ENCODE assay signal across 8 mouse cellular contexts in the genomic region with DNA sequence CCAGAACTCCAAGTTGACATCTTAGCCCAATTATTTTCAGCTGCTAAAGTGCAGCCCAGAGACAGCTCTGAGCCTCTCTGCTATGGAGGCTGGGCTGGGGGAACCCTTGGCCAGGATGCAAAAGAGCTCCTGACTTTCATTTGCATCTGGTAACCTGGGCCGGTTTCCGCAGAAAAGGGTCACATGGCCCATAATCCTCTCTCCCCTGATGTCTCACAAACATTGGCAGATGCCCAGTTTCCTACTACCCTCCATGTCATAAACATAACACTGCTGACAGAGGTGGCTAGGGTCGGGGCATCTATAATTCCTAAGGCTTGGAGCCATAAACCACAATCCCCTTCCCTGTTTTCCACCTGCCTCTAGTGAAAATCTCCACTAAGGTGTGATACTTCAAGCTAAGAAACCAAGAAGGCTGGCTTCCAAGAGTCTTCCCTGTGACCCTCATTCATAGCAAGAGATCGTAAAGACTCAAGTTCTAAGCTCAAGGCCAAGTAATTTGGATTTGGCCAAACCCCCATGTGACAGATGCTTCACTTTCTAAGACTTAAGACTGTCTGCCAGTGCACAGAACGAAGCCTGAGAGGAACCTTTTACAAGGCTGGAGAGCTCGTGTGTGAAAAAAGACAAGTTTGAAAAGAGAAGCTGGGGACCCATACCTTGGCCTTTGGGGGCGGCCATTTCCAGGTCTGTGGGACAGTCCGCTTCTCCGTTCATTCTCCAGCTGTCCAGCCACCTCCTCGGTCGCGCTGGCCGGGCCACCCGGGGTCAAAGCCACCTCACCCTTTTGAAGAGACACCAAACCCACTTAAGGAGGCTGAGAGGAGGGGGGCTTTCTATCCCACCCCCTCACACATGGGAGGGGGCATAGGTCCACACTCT. TPM values are rescaled to one million over a fixed set of nuclear protein-coding genes. Genes with fewer than 3 reads are reported as not detected.
DNase-seq lines count a peak whose midpoint lies in the region; ATAC-seq and TF ChIP-seq lines count a peak whose summit lies in the region.

No protein-coding gene starts in this region.

- H3K4me2 ChIP-seq in lung, embryonic 15.5 days = peak overlapping the region; percentile 90
- peak overlapping the region; percentile 94 for H3K4me2 ChIP-seq in limb, embryonic 14.5 days (replicated peaks; ENCODE audit: low read depth, low read length, severe bottlenecking)

- H3K4me1 ChIP-seq in lung, embryonic 15.5 days = peaks cover 25% of the 10 kb centered on the region
- H3K4me1 ChIP-seq in embryonic fibroblast, embryonic 13.5 days (ENCODE audit: control insufficient read depth, insufficient read depth, low read length) = peaks cover 8% of the 10 kb centered on the region
- H3K4me1 ChIP-seq in limb, embryonic 14.5 days (ENCODE audit: control insufficient read depth, insufficient read depth, low read length) = peaks cover 12% of the 10 kb centered on the region

- DNase-seq in cerebellum, postnatal 25 days = no peak
- no peak for DNase-seq in lung, postnatal 10 days
- peak; percentile 55 for DNase-seq in limb, embryonic 14.5 days (ENCODE audit: low spot score)
- DNase-seq in splenic B cell, adult 2 months (ENCODE audit: low read depth, low spot score) = peak; percentile 70
- DNase-seq in adrenal gland, adult 2 months = no peak

- 12% methylated on average over 14 of the region's 14 CpGs for WGBS in lung, embryonic 15.5 days
- WGBS in limb, embryonic 14.5 days = 8% methylated on average over 14 of the region's 14 CpGs

- TF ChIP-seq CTCF in embryonic fibroblast, embryonic 13.5 days (IDR thresholded peaks at IDR 0.05; ENCODE audit: borderline replicate concordance, insufficient read depth, low read length) = no peak

- 0 out of 2 replicates have a peak, but pooled peaks have one; percentile 0 for ATAC-seq in cerebellum, adult (ENCODE audit: insufficient number of reproducible peaks, low FRiP score, low TSS enrichment)
- no peak; the same call in 1 of the 2 replicates for ATAC-seq in lung, embryonic 15.5 days (ENCODE audit: borderline replicate concordance, extremely low read depth, low FRiP score, low TSS enrichment)
- ATAC-seq in limb, embryonic 14.5 days (ENCODE audit: low FRiP score, low read depth) = no peak

- H3K4me3 ChIP-seq in lung, embryonic 15.5 days = peak overlapping the region; percentile 99
- H3K4me3 ChIP-seq in embryonic fibroblast, embryonic 13.5 days (ENCODE audit: insufficient read depth, low read length) = peak overlapping the region; percentile 77
- peak overlapping the region; percentile 100 for H3K4me3 ChIP-seq in limb, embryonic 14.5 days (replicated peaks; ENCODE audit: low read length)

- no peaks in the 10 kb centered on the region for H3K27me3 ChIP-seq in lung, embryonic 15.5 days
- H3K27me3 ChIP-seq in limb, embryonic 14.5 days (ENCODE audit: control insufficient read depth, insufficient read depth, low read length) = no peaks in the 10 kb centered on the region
- H3K27me3 ChIP-seq in splenic B cell, adult 2 months (ENCODE audit: control insufficient read depth, insufficient read depth, low read length, poor library complexity, severe bottlenecking) = no peaks in the 10 kb centered on the region

- H3K27ac ChIP-seq in lung, embryonic 15.5 days = peak overlapping the region; percentile 99
- H3K27ac ChIP-seq in embryonic fibroblast, embryonic 13.5 days (ENCODE audit: insufficient read depth, low read length) = peak overlapping the region; percentile 51
- peak overlapping the region; percentile 98 for H3K27ac ChIP-seq in limb, embryonic 14.5 days (replicated peaks; ENCODE audit: low read depth, low read length)

- H3K9me3 ChIP-seq in lung, embryonic 15.5 days = no peaks in the 10 kb centered on the region
- no peaks in the 10 kb centered on the region for H3K9me3 ChIP-seq in limb, embryonic 14.5 days (ENCODE audit: control insufficient read depth, low read length)

- peak overlapping the region; percentile 100 for H3K9ac ChIP-seq in lung, embryonic 15.5 days
- peak overlapping the region; percentile 99 for H3K9ac ChIP-seq in limb, embryonic 14.5 days (ENCODE audit: low read depth, low read length, severe bottlenecking)

- H3K36me3 ChIP-seq in lung, embryonic 15.5 days = peaks cover 32% of the 10 kb centered on the region
- H3K36me3 ChIP-seq in limb, embryonic 14.5 days (ENCODE audit: control insufficient read depth, insufficient read depth, low read length) = peaks cover 42% of the 10 kb centered on the region
- peaks cover 11% of the 10 kb centered on the region for H3K36me3 ChIP-seq in splenic B cell, adult 2 months (ENCODE audit: control insufficient read depth, insufficient read depth, low read length, poor library complexity, severe bottlenecking)

- TF ChIP-seq POLR2A in embryonic fibroblast, embryonic 13.5 days (IDR thresholded peaks at IDR 0.05; ENCODE audit: low read depth, low read length) = no peak
- no peak for TF ChIP-seq POLR2A in limb, embryonic 14.5 days (IDR thresholded peaks at IDR 0.05; ENCODE audit: borderline replicate concordance, extremely low read depth, insufficient read depth, insufficient read length)

RNA-seq across cellular contexts. Expression of a gene that starts 3.6 kb away (rescaled TPM):
- polyA plus RNA-seq in lung, embryonic 15.5 days (2015; fragmentation: Nextera tagmentation; extraction: Ambion mirVana) = 83.5 and 86.1 TPM in 2 replicates
- 75.5 and 102 TPM in 2 replicates for polyA plus RNA-seq in embryonic fibroblast, embryonic 13.5 days (2011; ENCODE audit: insufficient read length, low read depth, missing spikeins)
- 61.0 and 81.3 TPM in 2 replicates for polyA plus RNA-seq in limb, embryonic 14.5 days (2012; rRNA removed)
- polyA plus RNA-seq in limb, embryonic 14.5 days (2014; fragmentation: Nextera tagmentation; extraction: Ambion mirVana) = 79.7 and 89.4 TPM in 2 replicates
- 100 to 1,000 TPM in 1 of 2 experiments, 10 to 100 TPM in 1; 95.9 to 110 TPM for total RNA-seq in adrenal gland, adult 2 months (2021)
- polyA plus RNA-seq in adrenal gland, adult 2 months (2012; rRNA removed) = 24.2 and 25.4 TPM in 2 replicates

RNA-seq across cellular contexts. Expression of a gene that starts 19.5 kb away (rescaled TPM):
- 13.3 and 13.6 TPM in 2 replicates for polyA plus RNA-seq in lung, embryonic 15.5 days (2015; fragmentation: Nextera tagmentation; extraction: Ambion mirVana)
- 50.7 and 55.6 TPM in 2 replicates for polyA plus RNA-seq in embryonic fibroblast, embryonic 13.5 days (2011; ENCODE audit: insufficient read length, low read depth, missing spikeins)
- 72.1 and 84.0 TPM in 2 replicates for polyA plus RNA-seq in limb, embryonic 14.5 days (2012; rRNA removed)
- polyA plus RNA-seq in limb, embryonic 14.5 days (2014; fragmentation: Nextera tagmentation; extraction: Ambion mirVana) = 21.0 and 23.1 TPM in 2 replicates
- 10 to 100 TPM; 44.2 to 45.1 TPM for total RNA-seq in adrenal gland, adult 2 months (2021)
- polyA plus RNA-seq in adrenal gland, adult 2 months (2012; rRNA removed) = 43.2 and 46.5 TPM in 2 replicates

RNA-seq across cellular contexts. Expression of a gene that starts 31.2 kb away (rescaled TPM):
- polyA plus RNA-seq in lung, embryonic 15.5 days (2015; fragmentation: Nextera tagmentation; extraction: Ambion mirVana) = 48.7 and 51.4 TPM in 2 replicates
- 37.7 and 44.6 TPM in 2 replicates for polyA plus RNA-seq in embryonic fibroblast, embryonic 13.5 days (2011; ENCODE audit: insufficient read length, low read depth, missing spikeins)
- polyA plus RNA-seq in limb, embryonic 14.5 days (2012; rRNA removed) = 59.9 and 68.6 TPM in 2 replicates
- polyA plus RNA-seq in limb, embryonic 14.5 days (2014; fragmentation: Nextera tagmentation; extraction: Ambion mirVana) = 52.6 and 53.5 TPM in 2 replicates
- total RNA-seq in adrenal gland, adult 2 months (2021) = 10 to 100 TPM; 57.2 to 59.4 TPM
- 55.8 and 58.9 TPM in 2 replicates for polyA plus RNA-seq in adrenal gland, adult 2 months (2012; rRNA removed)

RNA-seq across cellular contexts. Expression of a gene that starts 47.4 kb away (rescaled TPM):
- 0.09 and 0.10 TPM in 2 replicates for polyA plus RNA-seq in lung, embryonic 15.5 days (2015; fragmentation: Nextera tagmentation; extraction: Ambion mirVana)
- 0.37 and 0.45 TPM in 2 replicates for polyA plus RNA-seq in embryonic fibroblast, embryonic 13.5 days (2011; ENCODE audit: insufficient read length, low read depth, missing spikeins)
- 2.2 and 2.8 TPM in 2 replicates for polyA plus RNA-seq in limb, embryonic 14.5 days (2012; rRNA removed)
- polyA plus RNA-seq in limb, embryonic 14.5 days (2014; fragmentation: Nextera tagmentation; extraction: Ambion mirVana) = 0.25 and 0.48 TPM in 2 replicates
- total RNA-seq in adrenal gland, adult 2 months (2021) = under 1 TPM; 0.12 to 0.45 TPM
- polyA plus RNA-seq in adrenal gland, adult 2 months (2012; rRNA removed) = 0.75 and 0.95 TPM in 2 replicates

RNA-seq across cellular contexts. Expression of a gene that starts 50.1 kb away (rescaled TPM):
- polyA plus RNA-seq in lung, embryonic 15.5 days (2015; fragmentation: Nextera tagmentation; extraction: Ambion mirVana) = 10.1 and 14.0 TPM in 2 replicates
- polyA plus RNA-seq in embryonic fibroblast, embryonic 13.5 days (2011; ENCODE audit: insufficient read length, low read depth, missing spikeins) = not detected in 2 replicates
- 3.5 and 4.3 TPM in 2 replicates for polyA plus RNA-seq in limb, embryonic 14.5 days (2012; rRNA removed)
- 2.8 and 6.6 TPM in 2 replicates for polyA plus RNA-seq in limb, embryonic 14.5 days (2014; fragmentation: Nextera tagmentation; extraction: Ambion mirVana)
- under 1 TPM; 0.35 to 0.49 TPM for total RNA-seq in adrenal gland, adult 2 months (2021)
- polyA plus RNA-seq in adrenal gland, adult 2 months (2012; rRNA removed) = 0.02 TPM in 1 of 2 replicates, not detected in the other

Comparison
In these comparisons a context has a peak if more than half of its experiments do, and no peak if none do; other contexts are left out.
1. DNase-seq: peak in limb, embryonic 14.5 days (single experiment) and splenic B cell, adult 2 months (single experiment); none in cerebellum, postnatal 25 days (0 of 2), lung, postnatal 10 days (single experiment) and adrenal gland, adult 2 months (single experiment).
2. Peak in every context shown above with its lines, with median percentiles within 50 percentile points of each other: H3K27ac ChIP-seq and H3K4me3 ChIP-seq.